Mouse (Mus musculus) heart, adult 2 months (tissue): Measurements from ENCODE around the gene Trim56.
"Not testable (repeated sequence)": the region's sequence is repeated elsewhere in the genome, so short reads cannot be mapped to it uniquely, and the experiment has no call there.

ENCODE experiments used
- CTCF ChIP-seq: fragments of 200-600 bp; IDR thresholded peaks from 2 replicates; pipeline ENCODE4 v1.8.1; 2022; ENCODE audit warnings: antibody characterized with exemption, mild to moderate bottlenecking, moderate library complexity
- EP300 ChIP-seq: fragments of 200-500 bp; IDR thresholded peaks from 2 replicates; pipeline ENCODE4 v1.6.1; 2011; ENCODE audit warnings: low read depth, low read length, control low read depth; ENCODE audit not compliant: insufficient read depth
- POLR2A ChIP-seq: fragments of 200-500 bp; IDR thresholded peaks from 2 replicates; pipeline ENCODE4 v1.6.1; 2011; ENCODE audit warnings: mild to moderate bottlenecking, low read depth, low read length, control low read depth; ENCODE audit not compliant: insufficient read depth

- TF ChIP-seq EP300, CTCF, POLR2A: not testable (repeated sequence)
Measured at GRCm38 (mm10) chr5:137149272-137149882, 33.4 kb upstream of the Trim56 start, which contains the start of gene Muc3.
